Mouse (Mus musculus) erythroblast, adult 5-6 weeks (primary cell): ENCODE data around the gene Setd1a. TPM values are rescaled to one million over a fixed set of nuclear protein-coding genes. Genes with fewer than 3 reads are reported as not detected.
A peak's percentile ranks its signal among the peaks of the same experiment; 100 is the strongest.
"Not testable (repeated sequence)": the region's sequence is repeated elsewhere in the genome, so short reads cannot be mapped to it uniquely, and the experiment has no call there.

ENCODE experiments used
- ATAC-seq: replicated peaks from 2 replicates; pipeline ENCODE4 v1.8.0; 2016; ENCODE audit warnings: moderate number of reproducible peaks, mild to moderate bottlenecking, moderate TSS enrichment, inconsistent platforms; ENCODE audit not compliant: poor library complexity, low FRiP score, severe bottlenecking
- total RNA-seq, 2 experiments: library from RNA; stranded (forward) in 1 of 2; stranded (reverse) in 1 of 2; fragments of 150-400 nt in 1 of 2; fragments of 200-764, 138-1000 nt in 1 of 2; gene quantifications; 2 replicates each; pipeline versions ENCODE4 v1.2.3 to v1.2.4; 2015 to 2017; ENCODE audit warnings: low replicate concordance in 2 of 2

The Setd1a gene
- total RNA-seq, 2 experiments from 2014 or later, result 3.8 to 8.9 TPM

GRCm38 (mm10) chr7:127822494-127822893 lies 46.0 kb downstream of the Setd1a start:
- no peak for ATAC-seq

GRCm38 (mm10) chr7:127823236-127824171 lies 47.0 kb downstream of the Setd1a start:
- ATAC-seq, result no peak

- ATAC-seq, result no peak
These were observed 47.9 kb downstream of the Setd1a start, which contains the start of the genes Stx4a and Stx1b for GRCm38 (mm10) chr7:127824176-127824871. Gene Stx4a, plus strand, starts transcription at chr7:127824294. Gene Stx1b, minus strand, starts transcription at chr7:127824549.

GRCm38 (mm10) chr7:127835550-127835949 lies 59.1 kb downstream of the Setd1a start:
- no peak for ATAC-seq

DNA sequence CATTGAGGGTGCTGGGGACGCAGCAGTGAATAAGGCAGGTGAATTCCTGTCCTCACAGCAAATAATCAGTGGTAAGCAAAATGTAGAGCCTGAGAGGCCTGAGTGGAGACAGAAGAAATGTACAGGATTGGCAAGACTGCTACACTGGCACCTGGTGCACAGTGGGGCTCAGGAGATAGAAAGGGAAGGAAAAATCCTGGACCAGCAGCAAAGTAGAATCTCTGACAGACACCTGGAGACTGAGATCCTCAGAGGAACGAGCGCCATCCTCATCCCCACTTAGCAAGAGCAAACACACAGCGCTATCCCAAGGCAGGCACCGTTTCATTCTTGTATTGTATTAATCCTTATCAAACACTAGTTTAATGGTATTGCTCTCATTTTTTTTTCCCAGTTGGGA lies 61.0 kb downstream of the Setd1a start:
- no peak for ATAC-seq

DNA sequence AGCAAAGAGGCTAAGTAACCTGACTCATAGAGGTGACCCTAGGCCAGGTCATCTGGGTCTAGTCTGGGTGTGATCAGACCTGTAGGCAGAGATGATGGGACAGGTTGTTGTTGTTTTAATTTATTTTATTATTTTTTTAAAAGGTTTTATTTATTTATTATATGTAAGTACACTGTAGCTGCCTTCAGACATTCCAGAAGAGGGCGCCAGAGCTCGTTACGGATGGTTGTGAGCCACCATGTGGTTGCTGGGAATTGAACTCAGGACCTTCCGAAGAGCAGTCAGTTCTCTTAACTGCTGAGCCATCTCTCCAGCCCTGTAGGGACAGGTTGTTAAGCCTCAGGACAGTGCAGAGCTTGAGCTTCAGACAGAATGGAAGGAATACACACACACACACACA lies 61.4 kb downstream of the Setd1a start:
- ATAC-seq, result not testable (repeated sequence)

DNA sequence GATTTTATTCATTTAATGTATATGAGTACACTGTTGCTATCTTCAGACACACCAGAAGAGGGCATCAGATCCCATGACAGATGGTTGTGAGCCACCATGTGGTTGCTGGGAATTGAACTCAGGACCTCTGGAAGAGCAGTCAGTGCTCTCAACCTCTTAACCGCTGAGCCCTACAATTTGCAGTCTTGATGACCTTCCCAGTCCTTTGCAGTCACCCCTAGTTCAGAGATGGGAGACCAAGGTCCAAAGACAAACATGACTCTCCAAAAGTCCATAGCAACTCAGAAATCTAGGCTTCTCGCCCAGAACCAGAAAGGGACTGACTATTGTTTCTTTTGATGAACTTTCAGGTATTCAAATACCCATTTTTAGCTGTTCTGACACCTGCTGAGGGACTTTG lies 63.6 kb downstream of the Setd1a start:
- not testable (repeated sequence) for ATAC-seq

GRCm38 (mm10) chr7:127840886-127841285 lies 64.4 kb downstream of the Setd1a start:
- ATAC-seq, result peak; percentile 56

GRCm38 (mm10) chr7:127841340-127842000 lies 65.0 kb downstream of the Setd1a start:
- peak; percentile 81 for ATAC-seq

- ATAC-seq, result peak; percentile 89
These were observed 65.7 kb downstream of the Setd1a start for GRCm38 (mm10) chr7:127842001-127842718.

Other genes with a start within 250 kb of the Setd1a start
- 1.7 TPM in 1 of 2 replicates, not detected in the other for gene Tmem265, start 215.3 kb upstream of the Setd1a start, total RNA-seq (2015; ENCODE audit: low replicate concordance)
- gene Tmem265, start 215.3 kb upstream of the Setd1a start, total RNA-seq (2017; ENCODE audit: low replicate concordance), result not detected in 2 replicates
- gene Phkg2, start 203.3 kb upstream of the Setd1a start, total RNA-seq (2015; ENCODE audit: low replicate concordance), result 35.1 and 44.2 TPM in 2 replicates
- gene Phkg2, start 203.3 kb upstream of the Setd1a start, total RNA-seq (2017; ENCODE audit: low replicate concordance), result 16.2 and 40.8 TPM in 2 replicates
- 4.0 and 14.0 TPM in 2 replicates for gene Ccdc189, start 188.1 kb upstream of the Setd1a start, total RNA-seq (2015; ENCODE audit: low replicate concordance)
- gene Ccdc189, start 188.1 kb upstream of the Setd1a start, total RNA-seq (2017; ENCODE audit: low replicate concordance), result 26.1 and 31.4 TPM in 2 replicates
- 17.1 and 18.1 TPM in 2 replicates for gene Rnf40, start 187.9 kb upstream of the Setd1a start, total RNA-seq (2015; ENCODE audit: low replicate concordance)
- 41.8 and 86.0 TPM in 2 replicates for gene Rnf40, start 187.9 kb upstream of the Setd1a start, total RNA-seq (2017; ENCODE audit: low replicate concordance)
- 0.77 and 0.84 TPM in 2 replicates for gene Zfp629, start 160.9 kb upstream of the Setd1a start, total RNA-seq (2015; ENCODE audit: low replicate concordance)
- 2.0 and 3.2 TPM in 2 replicates for gene Zfp629, start 160.9 kb upstream of the Setd1a start, total RNA-seq (2017; ENCODE audit: low replicate concordance)
- gene Bcl7c, start 67.7 kb upstream of the Setd1a start, total RNA-seq (2015; ENCODE audit: low replicate concordance), result 28.8 and 41.3 TPM in 2 replicates
- gene Bcl7c, start 67.7 kb upstream of the Setd1a start, total RNA-seq (2017; ENCODE audit: low replicate concordance), result 3.8 and 4.3 TPM in 2 replicates
- 0.63 TPM in 1 of 2 replicates, not detected in the other for gene Ctf1, start 63.9 kb upstream of the Setd1a start, total RNA-seq (2015; ENCODE audit: low replicate concordance)
- not detected in 2 replicates for gene Ctf1, start 63.9 kb upstream of the Setd1a start, total RNA-seq (2017; ENCODE audit: low replicate concordance)
- gene Ctf2, start 44.5 kb upstream of the Setd1a start, total RNA-seq (2015; ENCODE audit: low replicate concordance), result not detected in 2 replicates
- gene Ctf2, start 44.5 kb upstream of the Setd1a start, total RNA-seq (2017; ENCODE audit: low replicate concordance), result not detected in 2 replicates
- 2.7 and 6.0 TPM in 2 replicates for gene Fbxl19, start 32.1 kb upstream of the Setd1a start, total RNA-seq (2015; ENCODE audit: low replicate concordance)
- gene Fbxl19, start 32.1 kb upstream of the Setd1a start, total RNA-seq (2017; ENCODE audit: low replicate concordance), result 3.1 and 6.2 TPM in 2 replicates
- gene Orai3, start 6.9 kb upstream of the Setd1a start, total RNA-seq (2015; ENCODE audit: low replicate concordance), result 2.9 and 9.0 TPM in 2 replicates
- 5.7 and 9.8 TPM in 2 replicates for gene Orai3, start 6.9 kb upstream of the Setd1a start, total RNA-seq (2017; ENCODE audit: low replicate concordance)
- gene Gm49388, start 8.9 kb downstream of the Setd1a start, total RNA-seq (2015; ENCODE audit: low replicate concordance), result 7.5 TPM in 1 of 2 replicates, not detected in the other
- 2.0 and 5.3 TPM in 2 replicates for gene Gm49388, start 8.9 kb downstream of the Setd1a start, total RNA-seq (2017; ENCODE audit: low replicate concordance)
- gene Hsd3b7, start 23.9 kb downstream of the Setd1a start, total RNA-seq (2015; ENCODE audit: low replicate concordance), result 2.7 and 9.2 TPM in 2 replicates
- 3.8 and 4.3 TPM in 2 replicates for gene Hsd3b7, start 23.9 kb downstream of the Setd1a start, total RNA-seq (2017; ENCODE audit: low replicate concordance)
- gene Stx4a, start 47.6 kb downstream of the Setd1a start, total RNA-seq (2015; ENCODE audit: low replicate concordance), result 9.8 and 24.9 TPM in 2 replicates
- gene Stx4a, start 47.6 kb downstream of the Setd1a start, total RNA-seq (2017; ENCODE audit: low replicate concordance), result 17.0 and 17.9 TPM in 2 replicates
- gene Stx1b, start 47.9 kb downstream of the Setd1a start, total RNA-seq (2015; ENCODE audit: low replicate concordance), result not detected in 2 replicates
- not detected in 2 replicates for gene Stx1b, start 47.9 kb downstream of the Setd1a start, total RNA-seq (2017; ENCODE audit: low replicate concordance)
- 6.7 and 11.1 TPM in 2 replicates for gene Zfp646, start 99.6 kb downstream of the Setd1a start, total RNA-seq (2015; ENCODE audit: low replicate concordance)
- gene Zfp646, start 99.6 kb downstream of the Setd1a start, total RNA-seq (2017; ENCODE audit: low replicate concordance), result 14.4 and 15.4 TPM in 2 replicates
- gene Zfp668, start 100.2 kb downstream of the Setd1a start, total RNA-seq (2015; ENCODE audit: low replicate concordance), result 1.5 and 6.1 TPM in 2 replicates
- gene Zfp668, start 100.2 kb downstream of the Setd1a start, total RNA-seq (2017; ENCODE audit: low replicate concordance), result 2.3 and 7.4 TPM in 2 replicates
- not detected in 2 replicates for gene Prss53, start 114.3 kb downstream of the Setd1a start, total RNA-seq (2015; ENCODE audit: low replicate concordance)
- gene Prss53, start 114.3 kb downstream of the Setd1a start, total RNA-seq (2017; ENCODE audit: low replicate concordance), result not detected in 2 replicates
- gene Gm21974, start 118.8 kb downstream of the Setd1a start, total RNA-seq (2015; ENCODE audit: low replicate concordance), result not detected in 2 replicates
- not detected in 2 replicates for gene Gm21974, start 118.8 kb downstream of the Setd1a start, total RNA-seq (2017; ENCODE audit: low replicate concordance)
- gene Vkorc1, start 118.9 kb downstream of the Setd1a start, total RNA-seq (2015; ENCODE audit: low replicate concordance), result 9.8 and 25.7 TPM in 2 replicates
- gene Vkorc1, start 118.9 kb downstream of the Setd1a start, total RNA-seq (2017; ENCODE audit: low replicate concordance), result 0.94 and 2.5 TPM in 2 replicates
- 25.1 and 43.8 TPM in 2 replicates for gene Bckdk, start 127.4 kb downstream of the Setd1a start, total RNA-seq (2015; ENCODE audit: low replicate concordance)
- gene Bckdk, start 127.4 kb downstream of the Setd1a start, total RNA-seq (2017; ENCODE audit: low replicate concordance), result 12.5 and 12.9 TPM in 2 replicates
- 3.5 and 4.4 TPM in 2 replicates for gene Kat8, start 135.8 kb downstream of the Setd1a start, total RNA-seq (2015; ENCODE audit: low replicate concordance)
- 9.5 and 16.4 TPM in 2 replicates for gene Kat8, start 135.8 kb downstream of the Setd1a start, total RNA-seq (2017; ENCODE audit: low replicate concordance)
- not detected in 2 replicates for gene Prss8, start 153.4 kb downstream of the Setd1a start, total RNA-seq (2015; ENCODE audit: low replicate concordance)
- not detected in 2 replicates for gene Prss8, start 153.4 kb downstream of the Setd1a start, total RNA-seq (2017; ENCODE audit: low replicate concordance)
- gene Prss36, start 170.1 kb downstream of the Setd1a start, total RNA-seq (2015; ENCODE audit: low replicate concordance), result not detected in 2 replicates
- not detected in 2 replicates for gene Prss36, start 170.1 kb downstream of the Setd1a start, total RNA-seq (2017; ENCODE audit: low replicate concordance)
- gene Fus, start 190.8 kb downstream of the Setd1a start, total RNA-seq (2015; ENCODE audit: low replicate concordance), result 59.6 and 159 TPM in 2 replicates
- gene Fus, start 190.8 kb downstream of the Setd1a start, total RNA-seq (2017; ENCODE audit: low replicate concordance), result 19.3 and 43.4 TPM in 2 replicates
- 33.6 and 42.6 TPM in 2 replicates for gene Pycard, start 217.2 kb downstream of the Setd1a start, total RNA-seq (2015; ENCODE audit: low replicate concordance)
- gene Pycard, start 217.2 kb downstream of the Setd1a start, total RNA-seq (2017; ENCODE audit: low replicate concordance), result 3.2 and 3.3 TPM in 2 replicates
- gene Trim72, start 227.3 kb downstream of the Setd1a start, total RNA-seq (2015; ENCODE audit: low replicate concordance), result not detected in 2 replicates
- gene Trim72, start 227.3 kb downstream of the Setd1a start, total RNA-seq (2017; ENCODE audit: low replicate concordance), result not detected in 2 replicates